Mouse (Mus musculus): ENCODE measurements around the gene Thop1. TPM values are rescaled to one million over a fixed set of nuclear protein-coding genes. Genes with fewer than 3 reads are reported as not detected.

Thop1 gene
- polyA plus RNA-seq, 1 experiment from 2014 or later: 76.1 TPM

GRCm38 (mm10) chr10:81082168-81082960, 12.5 kb downstream of the Thop1 start:
- peaks cover 3% of the 10 kb centered on the region; the same call in 1 of the 2 replicates for H3K36me3 ChIP-seq (ENCODE audit: control insufficient read depth, insufficient read depth, low read length)
- no peak overlapping the region for H3K27ac ChIP-seq (ENCODE audit: low read depth, low read length)

GRCm38 (mm10) chr10:81087021-81087420, 17.2 kb downstream of the Thop1 start:
- H3K4me1 ChIP-seq (replicated peaks; ENCODE audit: control insufficient read depth, insufficient read depth, low read length): peaks cover 3% of the 10 kb centered on the region; the same call in 1 of the 2 replicates
- H3K4me2 ChIP-seq (ENCODE audit: low read depth, low read length, severe bottlenecking): no peak overlapping the region
- no peaks in the 10 kb centered on the region for H3K27me3 ChIP-seq (ENCODE audit: control insufficient read depth, insufficient read depth, low read length)
- ATAC-seq (replicated peaks; ENCODE audit: low FRiP score) (no peak), DNase-seq (ENCODE audit: low spot score) (no peak)
- WGBS: 54% methylated on average over 2 of the region's 2 CpGs
- H3K9ac ChIP-seq (ENCODE audit: low read length): no peak overlapping the region
- no peak overlapping the region for H3K27ac ChIP-seq (ENCODE audit: low read depth, low read length)
- no peaks in the 10 kb centered on the region; the same call in 1 of the 2 replicates for H3K9me3 ChIP-seq (ENCODE audit: control insufficient read depth, low read length)
- no peak overlapping the region for H3K4me3 ChIP-seq (ENCODE audit: low read depth, low read length)
- no peaks in the 10 kb centered on the region; the same call in 1 of the 2 replicates for H3K36me3 ChIP-seq (ENCODE audit: control insufficient read depth, insufficient read depth, low read length)

More at GRCm38 (mm10) chr10:81082168-81082960, 12.5 kb downstream of the Thop1 start:
- WGBS: 77% methylated on average over 7 of the region's 7 CpGs
- H3K4me1 ChIP-seq (replicated peaks; ENCODE audit: control insufficient read depth, insufficient read depth, low read length): no peaks in the 10 kb centered on the region
- H3K27me3 ChIP-seq (ENCODE audit: control insufficient read depth, insufficient read depth, low read length): no peaks in the 10 kb centered on the region
- DNase-seq (ENCODE audit: low spot score): peak; percentile 79
- no peak overlapping the region for H3K4me2 ChIP-seq (ENCODE audit: low read depth, low read length, severe bottlenecking)
- no peak overlapping the region for H3K4me3 ChIP-seq (ENCODE audit: low read depth, low read length)
- peak; percentile 60 for ATAC-seq (replicated peaks; ENCODE audit: low FRiP score)
- no peaks in the 10 kb centered on the region; the same call in 1 of the 2 replicates for H3K9me3 ChIP-seq (ENCODE audit: control insufficient read depth, low read length)
- H3K9ac ChIP-seq (ENCODE audit: low read length): no peak overlapping the region

- no peak for ATAC-seq (replicated peaks; ENCODE audit: low FRiP score)
- Histone ChIP-seq H3K9ac (ENCODE audit: low read length) (no peak overlapping the region), H3K4me2 (ENCODE audit: low read depth, low read length, severe bottlenecking) (no peak overlapping the region), H3K27ac (ENCODE audit: low read depth, low read length) (no peak overlapping the region), H3K27me3 (ENCODE audit: control insufficient read depth, insufficient read depth, low read length) (no peaks in the 10 kb centered on the region), H3K4me1 (replicated peaks; ENCODE audit: control insufficient read depth, insufficient read depth, low read length) (peaks cover 3% of the 10 kb centered on the region; the same call in 1 of the 2 replicates), H3K4me3 (ENCODE audit: low read depth, low read length) (no peak overlapping the region), H3K9me3 (ENCODE audit: control insufficient read depth, low read length) (no peaks in the 10 kb centered on the region; the same call in 1 of the 2 replicates), H3K36me3 (ENCODE audit: control insufficient read depth, insufficient read depth, low read length) (no peaks in the 10 kb centered on the region)
- no peak for DNase-seq (ENCODE audit: low spot score)
- 77% methylated on average over 2 of the region's 2 CpGs for WGBS
Observed at GRCm38 (mm10) chr10:81089216-81089615, 19.4 kb downstream of the Thop1 start.

- no peak overlapping the region for H3K4me3 ChIP-seq (ENCODE audit: low read depth, low read length)
- H3K27me3 ChIP-seq (ENCODE audit: control insufficient read depth, insufficient read depth, low read length): no peaks in the 10 kb centered on the region
- H3K36me3 ChIP-seq (ENCODE audit: control insufficient read depth, insufficient read depth, low read length): no peaks in the 10 kb centered on the region
- H3K4me2 ChIP-seq (ENCODE audit: low read depth, low read length, severe bottlenecking): no peak overlapping the region
- peaks cover 3% of the 10 kb centered on the region; the same call in 1 of the 2 replicates for H3K4me1 ChIP-seq (replicated peaks; ENCODE audit: control insufficient read depth, insufficient read depth, low read length)
- ATAC-seq (replicated peaks; ENCODE audit: low FRiP score) (no peak), DNase-seq (ENCODE audit: low spot score) (no peak)
- no peak overlapping the region for H3K9ac ChIP-seq (ENCODE audit: low read length)
- no peaks in the 10 kb centered on the region; the same call in 1 of the 2 replicates for H3K9me3 ChIP-seq (ENCODE audit: control insufficient read depth, low read length)
- 83% methylated on average over 7 of the region's 7 CpGs for WGBS
- no peak overlapping the region for H3K27ac ChIP-seq (ENCODE audit: low read depth, low read length)
Observed at GRCm38 (mm10) chr10:81090621-81091020, 20.8 kb downstream of the Thop1 start.

- Histone ChIP-seq H3K4me2 (ENCODE audit: low read depth, low read length, severe bottlenecking) (no peak overlapping the region), H3K36me3 (ENCODE audit: control insufficient read depth, insufficient read depth, low read length) (no peaks in the 10 kb centered on the region), H3K9me3 (ENCODE audit: control insufficient read depth, low read length) (no peaks in the 10 kb centered on the region), H3K9ac (ENCODE audit: low read length) (no peak overlapping the region), H3K4me3 (ENCODE audit: low read depth, low read length) (no peak overlapping the region), H3K27me3 (ENCODE audit: control insufficient read depth, insufficient read depth, low read length) (no peaks in the 10 kb centered on the region), H3K27ac (ENCODE audit: low read depth, low read length) (no peak overlapping the region), H3K4me1 (replicated peaks; ENCODE audit: control insufficient read depth, insufficient read depth, low read length) (peaks cover 3% of the 10 kb centered on the region; the same call in 1 of the 2 replicates)
- WGBS: 62% methylated on average over 22 of the region's 22 CpGs
- ATAC-seq (replicated peaks; ENCODE audit: low FRiP score): no peak
- DNase-seq (ENCODE audit: low spot score): no peak
Observed at GRCm38 (mm10) chr10:81092465-81093250, 22.8 kb downstream of the Thop1 start.

- Histone ChIP-seq H3K27ac (ENCODE audit: low read depth, low read length) (no peak overlapping the region), H3K4me3 (ENCODE audit: low read depth, low read length) (no peak overlapping the region), H3K4me1 (replicated peaks; ENCODE audit: control insufficient read depth, insufficient read depth, low read length) (no peaks in the 10 kb centered on the region), H3K9me3 (ENCODE audit: control insufficient read depth, low read length) (no peaks in the 10 kb centered on the region), H3K9ac (ENCODE audit: low read length) (no peak overlapping the region), H3K27me3 (ENCODE audit: control insufficient read depth, insufficient read depth, low read length) (no peaks in the 10 kb centered on the region), H3K4me2 (ENCODE audit: low read depth, low read length, severe bottlenecking) (no peak overlapping the region), H3K36me3 (ENCODE audit: control insufficient read depth, insufficient read depth, low read length) (no peaks in the 10 kb centered on the region)
- no peak for ATAC-seq (replicated peaks; ENCODE audit: low FRiP score)
- no peak for DNase-seq (ENCODE audit: low spot score)
- WGBS: 64% methylated on average over 9 of the region's 9 CpGs
Observed at GRCm38 (mm10) chr10:81094931-81095678, 25.3 kb downstream of the Thop1 start.

- peak within 1 kb of the TSS; percentile 99 for H3K27ac ChIP-seq (ENCODE audit: low read depth, low read length)
- H3K36me3 ChIP-seq (ENCODE audit: control insufficient read depth, insufficient read depth, low read length): peaks cover 5% of the 10 kb centered on the region; the same call in 1 of the 2 replicates
- peaks cover 13% of the 10 kb centered on the region for H3K4me1 ChIP-seq (replicated peaks; ENCODE audit: control insufficient read depth, insufficient read depth, low read length)
- H3K27me3 ChIP-seq (ENCODE audit: control insufficient read depth, insufficient read depth, low read length): no peaks in the 10 kb centered on the region
- H3K9me3 ChIP-seq (ENCODE audit: control insufficient read depth, low read length): no peaks in the 10 kb centered on the region
- peak; percentile 91 for ATAC-seq (replicated peaks; ENCODE audit: low FRiP score)
- peak within 1 kb of the TSS; percentile 95 for H3K9ac ChIP-seq (ENCODE audit: low read length)
- peak within 1 kb of the TSS; percentile 88 for H3K4me3 ChIP-seq (ENCODE audit: low read depth, low read length)
- peak; percentile 99 for DNase-seq (ENCODE audit: low spot score)
- H3K4me2 ChIP-seq (ENCODE audit: low read depth, low read length, severe bottlenecking): peak within 1 kb of the TSS; percentile 68
- WGBS: 0% methylated on average over 56 of the region's 56 CpGs
Observed at GRCm38 (mm10) chr10:81105565-81106112, 35.8 kb downstream of the Thop1 start, which contains the start of gene Map2k2. Gene Map2k2, plus strand, starts transcription at chr10:81105915.

Data from forebrain, embryonic 11.5 days (tissue).